Comparison of ENCODE assay signal across 9 mouse cellular contexts in the genomic region with DNA sequence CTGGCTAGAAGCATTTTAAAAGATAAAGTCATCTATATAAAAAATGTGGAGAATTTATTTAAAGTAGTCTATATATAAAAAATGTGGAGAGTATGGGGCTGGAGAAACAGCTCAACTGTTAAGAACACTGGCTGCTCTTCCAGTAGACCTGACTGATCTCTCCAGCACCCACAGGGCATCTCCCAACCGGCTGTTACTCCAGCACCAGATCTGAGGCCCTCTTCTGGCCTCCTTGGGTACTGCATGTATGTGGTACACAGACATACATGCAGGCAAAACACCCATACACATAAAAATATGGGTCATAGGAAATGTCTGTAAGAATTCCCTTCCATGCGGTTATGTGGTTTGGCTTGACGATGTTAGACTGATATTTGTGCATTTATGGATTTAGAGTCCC. TPM values are rescaled to one million over a fixed set of nuclear protein-coding genes. Genes with fewer than 3 reads are reported as not detected.
DNase-seq lines count a peak whose midpoint lies in the region; ATAC-seq lines count a peak whose summit lies in the region.
"Had no signal": no experiment of that assay in that cellular context is flagged by ENCODE, and none has a peak within 500 bp of the region (broad histone marks: within the 10 kb centered on the region; RNA-seq: fewer than 3 reads in every experiment).

No protein-coding gene starts in this region.

- no peak overlapping the region for H3K4me3 ChIP-seq in intestine, embryonic 14.5 days (ENCODE audit: low read depth, low read length)
- H3K4me3 ChIP-seq in intestine, embryonic 15.5 days (replicated peaks) = no peak overlapping the region

- no peak overlapping the region for H3K9ac ChIP-seq in intestine, embryonic 14.5 days (ENCODE audit: low read length)
- H3K9ac ChIP-seq in intestine, embryonic 15.5 days = no peak overlapping the region

- H3K4me2 ChIP-seq in intestine, embryonic 14.5 days (ENCODE audit: low read length) = no peak overlapping the region
- no peak overlapping the region for H3K4me2 ChIP-seq in intestine, embryonic 15.5 days (replicated peaks)

- H3K36me3 ChIP-seq in intestine, embryonic 14.5 days (ENCODE audit: control insufficient read depth, insufficient read depth, low read length) = no peaks in the 10 kb centered on the region
- H3K36me3 ChIP-seq in intestine, embryonic 15.5 days = no peaks in the 10 kb centered on the region

- no peaks in the 10 kb centered on the region for H3K9me3 ChIP-seq in intestine, embryonic 14.5 days (ENCODE audit: control insufficient read depth, low read length)
- no peaks in the 10 kb centered on the region for H3K9me3 ChIP-seq in intestine, embryonic 15.5 days

- H3K27ac ChIP-seq in intestine, embryonic 14.5 days (ENCODE audit: low read depth) = no peak overlapping the region
- H3K27ac ChIP-seq in intestine, embryonic 15.5 days = no peak overlapping the region
- H3K27ac ChIP-seq: macrophage had no signal

- WGBS in intestine, embryonic 14.5 days = 42% methylated on average over 3 of the region's 3 CpGs
- WGBS in intestine, embryonic 15.5 days = 50% methylated on average over 3 of the region's 3 CpGs

- no peaks in the 10 kb centered on the region for H3K4me1 ChIP-seq in intestine, embryonic 14.5 days (replicated peaks; ENCODE audit: control insufficient read depth, insufficient read depth, low read length)
- no peaks in the 10 kb centered on the region for H3K4me1 ChIP-seq in intestine, embryonic 15.5 days (replicated peaks)

- ATAC-seq in intestine, embryonic 14.5 days (replicated peaks; ENCODE audit: low FRiP score, low TSS enrichment, low read depth) = no peak
- ATAC-seq in intestine, embryonic 15.5 days = no peak

- peak; percentile 61 for DNase-seq in intestine, embryonic 14.5 days (ENCODE audit: low spot score)
- peak; percentile 69 for DNase-seq in CD4-positive helper T cell, adult 2 months (ENCODE audit: low read depth, low spot score)
- DNase-seq in R1 (ENCODE audit: low read depth, low spot score) = peak; percentile 87
- DNase-seq in embryo, embryonic 10.5 days (ENCODE audit: low spot score) = peak; percentile 68
- DNase-seq in kidney, postnatal 36 days = peak; percentile 73 to 88
- DNase-seq in natural killer cell, adult 2 months (ENCODE audit: low spot score in 2 of 2) = peak; percentile 35 to 53
- DNase-seq in thymus, postnatal 4 days = peak; percentile 89

- no peaks in the 10 kb centered on the region for H3K27me3 ChIP-seq in intestine, embryonic 14.5 days (replicated peaks; ENCODE audit: control insufficient read depth, insufficient read depth, low read length)
- H3K27me3 ChIP-seq in intestine, embryonic 15.5 days (replicated peaks) = no peaks in the 10 kb centered on the region

RNA-seq across cellular contexts. Expression of gene Slc9b1, which starts 19.3 kb away (rescaled TPM):
- polyA plus RNA-seq in intestine, embryonic 14.5 days (2014; fragmentation: Nextera tagmentation; extraction: Ambion mirVana) = 0.22 and 0.45 TPM in 2 replicates
- polyA plus RNA-seq in intestine, embryonic 15.5 days (2015; fragmentation: Nextera tagmentation; extraction: Ambion mirVana) = 0.10 and 0.25 TPM in 2 replicates

RNA-seq across cellular contexts. Expression of gene Slc9b2, which starts 21.1 kb away (rescaled TPM):
- 2.9 and 3.1 TPM in 2 replicates for polyA plus RNA-seq in intestine, embryonic 14.5 days (2014; fragmentation: Nextera tagmentation; extraction: Ambion mirVana)
- polyA plus RNA-seq in intestine, embryonic 15.5 days (2015; fragmentation: Nextera tagmentation; extraction: Ambion mirVana) = 0.93 and 1.1 TPM in 2 replicates

RNA-seq across cellular contexts. Expression of gene Bdh2, which starts 47.5 kb away (rescaled TPM):
- polyA plus RNA-seq in intestine, embryonic 14.5 days (2014; fragmentation: Nextera tagmentation; extraction: Ambion mirVana) = 7.5 and 11.3 TPM in 2 replicates
- 7.1 and 8.9 TPM in 2 replicates for polyA plus RNA-seq in intestine, embryonic 15.5 days (2015; fragmentation: Nextera tagmentation; extraction: Ambion mirVana)
- polyA plus RNA-seq: macrophage had no signal
